Mouse (Mus musculus) layer of hippocampus, postnatal 25 days (tissue): Measurements from ENCODE around the gene Fra10ac1. TPM values are rescaled to one million over a fixed set of nuclear protein-coding genes. Genes with fewer than 3 reads are reported as not detected.

Experiments
- DNase-seq, 2 experiments: peaks; one replicate each; pipeline ENCODE4 v3.0.0; 2022; ENCODE audit warnings: mixed read lengths in 2 of 2, low spot score in 1 of 2; ENCODE audit errors: extremely low spot score in 1 of 2
- total RNA-seq, 2 experiments: library from RNA; stranded (reverse); gene quantifications; 2 replicates each; pipeline ENCODE4 v1.2.3; 2021

The Fra10ac1 gene
- total RNA-seq: 10 to 100 TPM; 16.3 to 22.6 TPM

DNA sequence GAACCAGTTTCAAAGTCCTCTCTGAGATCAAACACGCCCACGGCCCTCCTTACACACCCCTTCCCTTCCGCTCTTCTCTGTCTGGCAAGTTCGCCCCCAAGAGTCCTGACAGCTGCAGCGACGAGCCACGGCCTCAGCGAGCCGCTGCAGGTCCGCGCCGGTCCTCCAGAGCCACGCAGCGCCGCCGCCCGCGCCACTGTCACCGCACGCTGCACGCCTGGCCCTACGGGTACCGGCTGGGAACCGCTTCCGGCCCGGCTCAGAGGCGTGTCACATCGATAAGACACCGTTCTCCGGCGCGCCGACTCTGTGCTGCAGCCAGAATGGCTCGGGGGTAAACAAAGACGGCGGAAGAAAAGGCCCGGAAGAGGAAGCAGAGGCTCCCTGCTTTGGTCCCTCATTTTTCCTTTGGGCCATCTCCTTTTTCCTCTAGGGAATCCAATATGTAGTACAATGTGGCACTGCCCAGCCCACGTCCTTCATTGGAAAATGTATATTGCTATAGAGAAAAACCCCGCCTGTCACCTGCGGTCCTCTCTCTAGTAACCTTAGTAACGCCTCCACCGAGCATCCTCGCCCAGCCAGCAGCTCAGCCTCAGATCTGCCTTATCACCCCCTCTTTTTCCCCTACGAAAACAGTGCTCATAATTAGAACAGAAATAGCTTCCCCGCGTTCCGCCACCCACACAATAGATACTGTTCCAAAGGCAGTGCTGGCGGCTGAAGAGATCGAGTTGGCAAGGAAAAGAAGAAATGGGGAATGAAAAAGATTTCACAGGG is at the start of gene Fra10ac1:
Gene Fra10ac1 (minus strand): TSS at position 252 of the 780 bp plus-strand sequence.
- peak; percentile 91 to 98 for DNase-seq

- no peak for DNase-seq
Measured at GRCm38 (mm10) chr19:38271071-38271470, 47.1 kb upstream of the Fra10ac1 start.

GRCm38 (mm10) chr19:38267469-38267868 is 43.5 kb upstream of the Fra10ac1 start:
- DNase-seq: no peak

GRCm38 (mm10) chr19:38265767-38266166 is 41.8 kb upstream of the Fra10ac1 start:
- no peak for DNase-seq

DNA sequence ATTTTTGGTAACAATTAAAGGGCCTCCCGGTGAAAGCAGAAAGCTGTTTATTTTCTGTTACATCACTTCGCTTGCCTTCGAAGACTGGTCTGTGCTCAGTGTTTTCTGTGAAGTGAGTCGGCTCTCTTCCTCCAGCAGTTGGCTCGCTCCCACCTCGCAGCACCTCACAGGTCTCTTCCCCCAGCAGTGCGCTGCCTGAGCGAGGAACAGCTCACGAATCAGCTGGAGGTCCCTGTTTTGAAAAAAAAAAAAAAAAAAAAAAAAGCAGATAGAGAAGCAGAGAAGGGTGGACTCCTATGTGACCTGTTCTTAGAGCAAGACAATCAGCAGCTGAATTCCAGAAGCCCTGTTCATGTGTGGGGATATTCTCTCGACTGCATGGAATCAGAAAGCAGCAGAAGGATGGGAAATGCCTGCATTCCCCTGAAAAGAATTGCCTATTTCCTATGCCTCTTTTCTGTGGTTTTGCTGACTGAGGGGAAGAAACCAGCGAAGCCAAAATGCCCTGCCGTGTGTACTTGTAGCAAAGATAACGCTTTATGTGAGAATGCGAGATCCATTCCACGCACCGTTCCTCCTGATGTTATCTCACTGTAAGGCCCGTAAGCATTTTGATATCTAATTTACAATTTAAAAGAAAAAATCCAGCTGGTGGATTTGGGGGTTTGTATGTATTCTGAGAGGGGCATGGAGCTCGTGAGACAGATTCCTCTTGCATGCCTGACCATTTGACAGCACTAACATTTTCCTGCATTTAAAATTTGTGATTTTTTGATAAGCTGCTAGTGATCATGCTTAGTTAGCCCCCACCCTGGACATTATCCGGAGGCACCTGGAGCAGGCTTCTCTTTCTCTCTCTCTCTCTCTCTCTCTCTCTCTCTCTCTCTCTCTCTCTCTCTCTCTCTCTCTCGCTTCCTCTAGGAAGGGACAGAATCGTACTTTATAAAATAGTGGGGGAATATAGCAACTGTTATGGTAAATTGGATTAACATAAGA is 40.8 kb upstream of the Fra10ac1 start, which contains the start of gene Lgi1:
Gene Lgi1 (plus strand): TSS at position 32 of the 996 bp plus-strand sequence.
- DNase-seq: peak; percentile 48

DNA sequence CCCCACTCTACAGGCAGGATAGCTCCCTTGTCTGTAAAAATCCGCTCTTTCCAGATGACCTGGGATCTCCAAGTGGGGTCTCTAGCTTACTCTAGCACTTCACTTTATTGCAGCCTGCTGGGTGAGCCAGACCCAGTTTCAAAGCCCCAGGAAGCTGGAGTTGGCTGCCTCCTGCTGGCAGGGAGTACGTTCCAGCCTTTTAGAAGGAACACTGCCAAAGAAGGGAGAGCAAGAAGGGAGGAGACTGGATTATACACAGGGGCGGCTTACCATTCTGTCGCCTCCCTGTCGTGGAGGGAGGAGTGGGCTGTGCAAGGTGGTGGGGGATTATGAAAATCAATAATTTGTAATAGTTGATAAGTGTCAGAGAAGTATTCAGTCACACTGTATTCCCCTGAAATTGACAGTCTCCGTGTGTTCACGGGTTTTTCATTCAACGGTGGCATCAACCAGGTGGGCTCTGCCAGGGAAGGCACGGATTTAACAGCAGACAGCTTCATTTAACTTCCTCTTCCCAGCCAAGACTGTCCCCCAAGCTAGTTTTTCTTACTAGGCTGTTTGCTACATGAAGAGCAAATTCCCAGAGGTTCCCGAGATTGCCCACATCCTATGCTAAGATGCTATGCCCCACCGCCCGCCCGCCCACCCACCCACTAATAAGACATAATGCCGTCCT is 40.0 kb upstream of the Fra10ac1 start:
- peak; percentile 59 to 60 for DNase-seq

GRCm38 (mm10) chr19:38261351-38261750 is 37.4 kb upstream of the Fra10ac1 start:
- no peak for DNase-seq

- no peak for DNase-seq
Measured at GRCm38 (mm10) chr19:38260346-38260745, 36.4 kb upstream of the Fra10ac1 start.

GRCm38 (mm10) chr19:38259436-38259835 is 35.5 kb upstream of the Fra10ac1 start:
- DNase-seq: no peak

DNA sequence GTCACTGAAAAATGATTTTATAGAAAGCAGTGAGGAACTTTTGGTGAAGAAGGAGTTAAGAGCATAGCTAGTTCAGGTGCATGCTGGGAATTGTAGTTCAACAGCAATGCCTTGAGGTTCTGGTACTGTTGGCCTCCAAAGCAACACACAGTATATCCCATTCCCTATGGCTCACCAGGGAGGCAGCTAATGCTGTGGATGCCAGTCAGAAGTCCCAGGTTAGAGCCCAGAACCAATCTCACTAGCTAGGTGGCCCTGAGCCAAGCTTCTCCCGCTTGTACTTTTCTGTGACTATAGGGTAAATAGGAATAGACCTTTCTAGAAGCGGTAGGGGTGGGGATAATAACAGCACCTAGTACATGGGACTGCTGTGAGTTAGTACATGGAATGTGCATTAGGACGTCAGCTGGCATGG is 34.7 kb upstream of the Fra10ac1 start:
- peak in 1 of 2 experiments; percentile 40 for DNase-seq

DNA sequence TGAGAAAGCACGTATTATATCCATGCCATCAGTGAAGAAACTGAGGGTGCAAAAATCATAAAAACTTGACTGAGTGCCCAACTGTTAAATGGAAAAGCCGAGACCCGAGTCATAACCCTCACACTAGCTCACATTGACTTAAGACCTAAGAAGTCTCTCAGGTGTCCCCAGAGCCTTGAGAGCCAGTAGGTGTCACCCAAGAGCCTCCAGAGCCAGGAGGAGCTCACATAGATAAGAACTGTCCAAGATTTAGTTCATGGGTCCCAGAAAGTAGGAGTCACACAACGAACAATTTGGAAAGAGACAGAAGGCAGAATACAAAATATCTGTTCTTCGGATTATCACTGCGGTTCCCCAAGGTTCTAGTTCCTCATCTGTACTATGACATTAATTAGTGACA is 29.8 kb upstream of the Fra10ac1 start:
- DNase-seq: peak in 1 of 2 experiments; percentile 53

DNA sequence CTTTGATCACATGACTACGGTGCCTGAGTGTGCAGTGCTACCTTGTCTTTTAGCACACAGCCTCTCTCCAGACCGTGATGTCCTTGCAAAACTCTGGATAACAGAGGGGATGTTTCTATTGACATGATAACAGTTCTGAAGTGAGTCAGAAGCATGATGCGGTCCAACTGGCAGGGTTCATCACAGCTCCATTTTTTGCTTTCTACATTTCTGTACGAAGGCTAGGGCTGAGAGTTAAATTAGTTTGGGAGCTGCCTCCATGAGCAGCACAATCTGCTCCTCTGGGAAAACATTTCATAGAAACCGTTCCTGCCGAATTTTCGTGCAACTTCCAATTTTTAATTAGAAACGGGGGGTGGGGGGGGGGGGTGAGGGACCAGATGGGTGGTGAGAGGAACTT is 25.7 kb upstream of the Fra10ac1 start:
- no peak for DNase-seq

- no peak for DNase-seq
Measured at GRCm38 (mm10) chr19:38246177-38246622, 22.2 kb upstream of the Fra10ac1 start.

- DNase-seq: no peak
Measured at GRCm38 (mm10) chr19:38245361-38246176, 21.6 kb upstream of the Fra10ac1 start.

GRCm38 (mm10) chr19:38244748-38245147 is 20.8 kb upstream of the Fra10ac1 start:
- DNase-seq: no peak

- no peak for DNase-seq
Measured at GRCm38 (mm10) chr19:38242314-38242852, 18.4 kb upstream of the Fra10ac1 start.

GRCm38 (mm10) chr19:38238213-38238951 is 14.4 kb upstream of the Fra10ac1 start:
- peak; percentile 63 to 72 for DNase-seq

DNA sequence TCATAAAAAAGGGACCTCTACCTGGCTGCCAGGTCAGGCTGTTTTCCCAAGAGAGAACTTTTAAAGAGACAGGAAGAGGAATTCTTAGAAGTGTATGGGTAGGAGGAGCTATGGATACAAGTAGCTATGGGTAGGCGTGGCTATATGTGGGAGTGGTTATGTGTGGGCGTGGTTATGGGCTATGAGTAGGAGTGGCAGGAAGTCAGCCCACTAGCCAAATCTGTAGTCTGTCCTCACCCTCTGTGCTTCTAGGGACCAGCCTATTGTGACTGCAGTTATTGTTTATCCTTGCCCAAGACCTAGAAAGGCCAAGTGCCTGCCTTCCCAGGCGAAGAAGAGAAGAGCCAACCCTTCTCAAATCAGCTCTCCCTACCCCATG is 13.9 kb upstream of the Fra10ac1 start:
- no peak for DNase-seq

DNA sequence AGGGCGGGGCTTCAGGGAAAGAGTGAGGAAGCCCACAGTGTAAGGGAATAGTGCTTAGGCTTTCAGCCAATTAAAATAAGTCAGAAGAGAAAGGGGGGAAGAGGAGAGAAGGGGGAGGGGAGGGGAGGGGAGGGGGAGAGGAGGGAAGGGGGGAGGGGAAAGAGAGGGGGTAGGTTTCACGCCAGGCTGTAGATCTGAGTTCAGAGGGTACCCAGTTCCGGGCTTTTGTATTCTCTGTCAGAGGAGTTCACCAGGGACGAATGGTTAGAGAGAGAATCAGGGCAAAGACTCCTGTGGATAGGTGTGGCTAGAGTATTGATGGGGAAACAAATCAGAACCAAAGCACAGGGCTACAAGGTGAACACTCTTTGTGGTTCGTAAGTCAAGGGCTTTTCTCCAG is 12.6 kb upstream of the Fra10ac1 start:
- DNase-seq: no peak
